Mouse (Mus musculus): Measurements from ENCODE around the gene Rubcn. TPM values are rescaled to one million over a fixed set of nuclear protein-coding genes. Genes with fewer than 3 reads are reported as not detected.

The Rubcn gene
- total and polyA plus RNA-seq, 3 experiments: 27.7 to 40.4 (median 28.0) TPM

DNA sequence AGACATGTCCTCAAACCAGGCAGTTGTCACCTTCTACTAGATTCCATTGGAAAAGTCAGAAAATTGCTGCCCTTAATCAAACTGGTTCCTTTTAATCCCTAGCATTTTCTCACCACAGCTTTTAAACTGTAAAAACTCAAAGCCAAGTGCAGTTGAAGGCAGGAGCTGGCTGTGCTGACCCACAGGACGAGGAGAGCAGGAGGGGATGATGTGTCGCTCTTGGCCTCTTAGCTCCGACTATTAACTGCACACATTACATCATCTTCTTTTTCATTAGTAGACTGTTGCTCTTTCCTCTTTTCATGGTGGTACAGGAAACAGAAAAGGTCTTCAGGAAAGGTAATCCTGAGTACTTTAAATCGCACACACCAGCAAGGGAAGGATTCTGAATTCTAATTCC, 19.2 kb downstream of the Rubcn start:
- Histone ChIP-seq H3K79me2 (replicated peaks; ENCODE audit: control insufficient read depth, extremely low read depth, insufficient read depth, poor library complexity, severe bottlenecking) (0 out of 2 replicates have a peak, but pooled peaks cover 3% of the 10 kb centered on the region), H3K27ac (ENCODE audit: insufficient read depth, low read depth) (no peak overlapping the region), H3K4me2 (ENCODE audit: insufficient read depth, low read depth, poor library complexity, severe bottlenecking) (no peak overlapping the region), H3K4me3 (replicated peaks in 1 of 3; ENCODE audit: low read depth in 2 of 3, low read length in 2 of 3, poor library complexity in 1 of 3) (no peak overlapping the region), H3K9ac (ENCODE audit: insufficient read depth, low read depth) (no peak overlapping the region), H3K4me1 (ENCODE audit: control insufficient read depth in 1 of 2, insufficient read depth in 2 of 2) (peaks cover 16 to 83% of the 10 kb centered on the region in 2 experiments), H3K27me3 (replicated peaks) (no peaks in the 10 kb centered on the region), H3K9me3 (replicated peaks; ENCODE audit: low read length) (no peaks in the 10 kb centered on the region), H3K36me3 (replicated peaks in 1 of 2; ENCODE audit: control insufficient read depth in 1 of 2, insufficient read depth in 1 of 2, low read length in 1 of 2) (peaks cover 3 to 48% of the 10 kb centered on the region in 2 experiments)
- DNase-seq (ENCODE audit: extremely low read depth): no peak
- in situ Hi-C loops (cut with MboI; ENCODE audit: low pct_ligation_motif_present, low pct_unique_long_range_greater_than_20kb, low sequenced_read_pairs) (no loop called here), dilution Hi-C loops (cut with MboI; ENCODE audit: extremely low pct_ligation_motif_present, extremely low pct_unique_long_range_greater_than_20kb, low sequenced_read_pairs) (no loop called here)
- TF ChIP-seq BHLHE40 (IDR thresholded peaks at IDR 0.05; ENCODE audit: low read depth, low read length) (no peak), RAD21 (IDR thresholded peaks at IDR 0.05; ENCODE audit: low read depth, low read length) (no peak), MEF2A (IDR thresholded peaks at IDR 0.05; ENCODE audit: borderline replicate concordance, low read depth, low read length) (no peak)

DNA sequence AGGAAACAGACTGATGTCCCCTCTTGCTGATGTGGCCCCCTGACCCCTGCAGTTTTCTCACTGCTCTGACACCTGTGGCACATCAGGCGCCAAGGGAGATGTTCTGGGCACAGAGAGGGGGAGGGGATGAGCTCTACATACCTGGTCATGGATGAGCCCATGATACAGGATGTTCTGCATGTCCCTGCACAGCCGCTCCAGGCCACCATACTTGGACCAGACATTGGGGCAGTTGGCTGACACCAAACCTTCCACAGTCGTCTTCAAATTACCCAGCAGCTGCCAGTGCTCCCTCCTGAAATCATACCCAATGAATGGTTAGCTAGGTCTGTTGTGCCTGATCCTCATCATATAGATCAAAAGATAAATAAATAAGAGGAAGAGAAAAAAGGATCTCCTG, 20.8 kb downstream of the Rubcn start:
- no peak for TF ChIP-seq MAFK (IDR thresholded peaks at IDR 0.05; ENCODE audit: insufficient replicate concordance, low read length)
- no peak for TF ChIP-seq JUN (IDR thresholded peaks at IDR 0.05; ENCODE audit: insufficient read depth, low read depth, low read length)
- TF ChIP-seq MAX (IDR thresholded peaks at IDR 0.05; ENCODE audit: low read length): no peak
- no peak for TF ChIP-seq GABPA (IDR thresholded peaks at IDR 0.05; ENCODE audit: insufficient replicate concordance, low read depth, low read length)
- TF ChIP-seq ELF1 (IDR thresholded peaks at IDR 0.05; ENCODE audit: low read depth, low read length): no peak
- TF ChIP-seq MXI1 (IDR thresholded peaks at IDR 0.05; ENCODE audit: low read depth, low read length): no peak
- TF ChIP-seq PAX5 (IDR thresholded peaks at IDR 0.05; ENCODE audit: low read length): no peak
- TF ChIP-seq ZMIZ1 (IDR thresholded peaks at IDR 0.05; ENCODE audit: low read depth, low read length): no peak
- TF ChIP-seq TCF12 (IDR thresholded peaks at IDR 0.05; ENCODE audit: low read depth, low read length): no peak
- no peak for TF ChIP-seq MYC (IDR thresholded peaks at IDR 0.05; ENCODE audit: low read depth, low read length)
- no peak for TF ChIP-seq SMC3 (IDR thresholded peaks at IDR 0.05; ENCODE audit: low read depth, low read length)
- TF ChIP-seq MEF2A (IDR thresholded peaks at IDR 0.05; ENCODE audit: borderline replicate concordance, low read depth, low read length): no peak
- no peak for TF ChIP-seq ZNF384 (IDR thresholded peaks at IDR 0.05; ENCODE audit: low read depth, low read length)
- TF ChIP-seq HCFC1 (IDR thresholded peaks at IDR 0.05; ENCODE audit: low read depth, low read length): no peak
- in situ Hi-C loops (cut with MboI; ENCODE audit: low pct_ligation_motif_present, low pct_unique_long_range_greater_than_20kb, low sequenced_read_pairs) (no loop called here), dilution Hi-C loops (cut with MboI; ENCODE audit: extremely low pct_ligation_motif_present, extremely low pct_unique_long_range_greater_than_20kb, low sequenced_read_pairs) (no loop called here)
- H3K36me3 ChIP-seq (replicated peaks in 1 of 2; ENCODE audit: control insufficient read depth in 1 of 2, insufficient read depth in 1 of 2, low read length in 1 of 2): peaks cover 7 to 51% of the 10 kb centered on the region in 2 experiments
- H3K27me3 ChIP-seq (replicated peaks): no peaks in the 10 kb centered on the region
- no peak overlapping the region for H3K27ac ChIP-seq (ENCODE audit: insufficient read depth, low read depth)
- H3K9ac ChIP-seq (ENCODE audit: insufficient read depth, low read depth): no peak overlapping the region
- no peak overlapping the region for H3K4me2 ChIP-seq (ENCODE audit: insufficient read depth, low read depth, poor library complexity, severe bottlenecking)
- DNase-seq (ENCODE audit: extremely low read depth): no peak
- H3K9me3 ChIP-seq (replicated peaks; ENCODE audit: low read length): no peaks in the 10 kb centered on the region
- H3K4me1 ChIP-seq (ENCODE audit: control insufficient read depth in 1 of 2, insufficient read depth in 2 of 2): peaks cover 9 to 68% of the 10 kb centered on the region in 2 experiments; a peak in 3 of 4 replicates
- 0 out of 2 replicates have a peak, but pooled peaks cover 3% of the 10 kb centered on the region for H3K79me2 ChIP-seq (replicated peaks; ENCODE audit: control insufficient read depth, extremely low read depth, insufficient read depth, poor library complexity, severe bottlenecking)
- no peak overlapping the region for H3K4me3 ChIP-seq (replicated peaks in 1 of 3; ENCODE audit: low read depth in 2 of 3, low read length in 2 of 3, poor library complexity in 1 of 3)
